Mouse (Mus musculus) hindbrain, embryonic 11.5 days (tissue): Measurements from ENCODE around the gene Eng. TPM values are rescaled to one million over a fixed set of nuclear protein-coding genes. Genes with fewer than 3 reads are reported as not detected.

Source experiments
- ATAC-seq: fragments of 200-750 bp; cut with Nextera tagmentation; 2 replicates; pipeline ENCODE4 v1.8.0; 2017; ENCODE audit warnings: mild to moderate bottlenecking, moderate TSS enrichment, moderate library complexity; ENCODE audit not compliant: low FRiP score
- DNase-seq: peaks from one replicate; pipeline ENCODE4 v3.0.0-alpha.2; 2015; ENCODE audit warnings: low spot score
- H3K27ac ChIP-seq: fragments of 300-500 bp; sonication (generic); 2 replicates; pipeline ENCODE4 v1.5.1; 2014; ENCODE audit warnings: mild to moderate bottlenecking, low read depth, low read length
- H3K27me3 ChIP-seq: fragments of 300-500 bp; sonication (generic); 2 replicates; pipeline ENCODE4 v1.6.1; 2014; ENCODE audit warnings: mild to moderate bottlenecking, low read length, moderate library complexity, mixed read lengths; ENCODE audit not compliant: control insufficient read depth, insufficient read depth
- H3K36me3 ChIP-seq: fragments of 300-500 bp; sonication (generic); 2 replicates; pipeline ENCODE4 v1.6.1; 2014; ENCODE audit warnings: mild to moderate bottlenecking, low read length, moderate library complexity, mixed read lengths; ENCODE audit not compliant: control insufficient read depth, insufficient read depth
- H3K4me1 ChIP-seq: fragments of 300-500 bp; sonication (generic); replicated peaks from 2 replicates; pipeline ENCODE4 v1.6.1; 2014; ENCODE audit warnings: low read length, mixed read lengths; ENCODE audit not compliant: control insufficient read depth, insufficient read depth
- H3K4me2 ChIP-seq: fragments of 300-500 bp; sonication (generic); replicated peaks from 2 replicates; pipeline ENCODE4 v1.6.1; 2014; ENCODE audit warnings: mild to moderate bottlenecking, low read depth, low read length
- H3K4me3 ChIP-seq: fragments of 300-500 bp; sonication (generic); 2 replicates; pipeline ENCODE4 v1.5.1; 2014; ENCODE audit warnings: low read depth, low read length
- H3K9ac ChIP-seq: fragments of 300-500 bp; sonication (generic); 2 replicates; pipeline ENCODE4 v1.6.1; 2014; ENCODE audit warnings: low read depth, low read length
- H3K9me3 ChIP-seq: fragments of 300-500 bp; sonication (generic); 2 replicates; pipeline ENCODE4 v1.6.1; 2016; ENCODE audit warnings: low read length; ENCODE audit not compliant: control insufficient read depth
- WGBS: fragments of 180-500 bp; shearing (Covaris S2); extraction: QIAGEN DNeasy Blood & Tissue Kit; methylation state at CpG from one replicate; pipeline ENCODE4 v1.1.7; 2014; 5-methylcytosine and 5-hydroxymethylcytosine counted together
- polyA plus RNA-seq: library from polyadenylated mRNA; unstranded; fragments of >200 nt; fragmentation: Nextera tagmentation; extraction: Ambion mirVana; gene quantifications from 2 replicates; pipeline ENCODE4 v1.2.1, GENCODE M21; 2014

The Eng gene
- polyA plus RNA-seq, 1 experiment from 2014 or later, result 23.1 TPM

GRCm38 (mm10) chr2:32693823-32694411 is 47.5 kb downstream of the Eng start:
- H3K4me3 ChIP-seq, result peak overlapping the region; percentile 68
- under 1% methylated on average over 51 of the region's 51 CpGs for WGBS
- DNase-seq (peak; percentile 98), ATAC-seq (peak; percentile 98)
- peaks cover 2% of the 10 kb centered on the region; the same call in 1 of the 2 replicates for H3K4me1 ChIP-seq
- no peaks in the 10 kb centered on the region for H3K9me3 ChIP-seq
- peak overlapping the region; percentile 88 for H3K4me2 ChIP-seq
- H3K27me3 ChIP-seq, result no peaks in the 10 kb centered on the region
- no peaks in the 10 kb centered on the region for H3K36me3 ChIP-seq
- peak overlapping the region; percentile 80 for H3K9ac ChIP-seq
- peak overlapping the region; percentile 56 for H3K27ac ChIP-seq

DNA sequence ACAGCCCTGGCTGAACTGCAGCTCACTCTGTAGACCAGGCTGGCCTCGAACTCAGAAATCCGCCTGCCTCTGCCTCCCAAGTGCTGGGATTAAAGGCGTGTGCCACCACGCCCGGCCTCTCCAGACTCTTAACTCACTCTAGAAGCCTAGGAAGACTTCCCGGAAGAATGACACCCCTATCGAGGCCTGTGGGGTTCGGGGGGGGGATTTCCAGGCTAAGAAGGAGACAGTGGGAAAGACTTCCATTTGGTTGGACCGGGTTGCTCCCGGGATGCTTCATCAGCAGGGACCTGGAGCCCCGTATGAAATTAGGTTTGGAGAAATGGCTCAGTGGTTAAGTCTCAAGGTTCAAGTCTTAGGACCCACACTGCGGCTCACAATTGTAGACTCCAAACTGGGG is 48.3 kb downstream of the Eng start:
- Histone ChIP-seq H3K9ac (0 out of 2 replicates have a peak overlapping the region, but pooled peaks have one; percentile 28), H3K36me3 (no peaks in the 10 kb centered on the region), H3K4me3 (peak overlapping the region; percentile 68; the same call in 1 of the 2 replicates), H3K27ac (no peak overlapping the region), H3K9me3 (no peaks in the 10 kb centered on the region), H3K4me1 (peaks cover 2% of the 10 kb centered on the region; the same call in 1 of the 2 replicates), H3K27me3 (no peaks in the 10 kb centered on the region), H3K4me2 (peak overlapping the region; percentile 88; the same call in 1 of the 2 replicates)
- 91% methylated on average over 12 of the region's 12 CpGs for WGBS
- DNase-seq (no peak), ATAC-seq (no peak)

DNA sequence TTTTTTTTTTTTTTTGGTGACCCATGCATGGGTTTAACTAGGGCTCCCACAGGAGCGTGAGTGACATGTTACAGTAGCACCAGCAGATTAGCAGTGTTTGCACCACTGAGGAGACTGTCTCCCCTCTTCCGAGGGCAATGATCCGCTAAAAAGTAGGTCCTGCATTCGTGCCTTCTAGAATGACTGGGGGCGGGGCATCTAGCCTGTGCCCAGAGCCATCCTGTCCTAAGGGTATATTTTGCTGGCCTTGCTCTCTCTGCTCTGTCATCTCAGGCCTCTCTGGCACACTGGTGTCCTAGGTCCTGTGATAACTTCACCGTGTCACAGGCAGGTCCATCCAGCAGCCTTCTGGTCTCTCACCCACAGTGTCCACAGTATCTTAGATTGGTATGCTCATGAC is 53.3 kb downstream of the Eng start:
- DNase-seq (no peak), ATAC-seq (no peak)
- Histone ChIP-seq H3K9ac (no peak overlapping the region), H3K36me3 (no peaks in the 10 kb centered on the region), H3K9me3 (no peaks in the 10 kb centered on the region), H3K4me3 (no peak overlapping the region), H3K4me2 (no peak overlapping the region), H3K4me1 (no peaks in the 10 kb centered on the region), H3K27ac (no peak overlapping the region), H3K27me3 (no peaks in the 10 kb centered on the region)
- 84% methylated on average over 6 of the region's 6 CpGs for WGBS

- Histone ChIP-seq H3K9me3 (no peaks in the 10 kb centered on the region), H3K9ac (no peak overlapping the region), H3K27ac (no peak overlapping the region), H3K36me3 (no peaks in the 10 kb centered on the region), H3K4me2 (no peak overlapping the region), H3K4me3 (no peak overlapping the region), H3K27me3 (no peaks in the 10 kb centered on the region), H3K4me1 (no peaks in the 10 kb centered on the region)
- WGBS, result 89% methylated on average over 14 of the region's 14 CpGs
- DNase-seq, result no peak
- ATAC-seq, result no peak
Observed at GRCm38 (mm10) chr2:32700966-32701743, 54.8 kb downstream of the Eng start.

GRCm38 (mm10) chr2:32703046-32703445 is 56.7 kb downstream of the Eng start:
- Histone ChIP-seq H3K9me3 (no peaks in the 10 kb centered on the region), H3K9ac (no peak overlapping the region), H3K27ac (no peak overlapping the region), H3K4me3 (no peak overlapping the region), H3K4me1 (no peaks in the 10 kb centered on the region), H3K36me3 (peaks cover 1% of the 10 kb centered on the region; the same call in 1 of the 2 replicates), H3K4me2 (no peak overlapping the region), H3K27me3 (no peaks in the 10 kb centered on the region)
- WGBS, result 92% methylated on average over 8 of the region's 8 CpGs
- DNase-seq (no peak), ATAC-seq (no peak)

GRCm38 (mm10) chr2:32704021-32704421 is 57.6 kb downstream of the Eng start, which contains the start of gene Fpgs:
Gene Fpgs (minus strand): TSS chr2:32704145.
- 82% methylated on average over 2 of the region's 2 CpGs for WGBS
- H3K9ac ChIP-seq, result no peak within 1 kb of the TSS

DNA sequence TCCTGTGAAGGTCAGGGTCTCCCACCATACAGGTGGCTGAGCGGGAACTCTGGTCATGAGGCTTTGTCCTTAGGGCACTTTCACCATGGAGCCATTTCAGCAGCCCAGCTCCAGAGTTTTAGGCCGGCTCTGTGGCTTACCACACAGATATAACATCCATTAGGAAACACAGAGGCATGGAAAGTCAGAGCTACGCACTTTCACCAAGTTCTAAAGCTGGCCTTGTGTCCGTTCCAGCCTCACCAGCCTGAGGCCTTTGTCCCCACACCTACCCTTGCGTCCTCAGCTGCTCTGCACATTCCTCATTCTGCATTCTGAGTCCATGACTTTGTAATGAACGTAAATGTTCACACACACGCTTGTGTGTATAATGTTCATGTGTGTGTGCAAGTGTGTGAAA is 58.6 kb downstream of the Eng start:
- Histone ChIP-seq H3K4me2 (no peak overlapping the region), H3K27me3 (no peaks in the 10 kb centered on the region), H3K9me3 (no peaks in the 10 kb centered on the region), H3K36me3 (peaks cover 7% of the 10 kb centered on the region), H3K27ac (no peak overlapping the region), H3K4me1 (no peaks in the 10 kb centered on the region), H3K4me3 (no peak overlapping the region), H3K9ac (no peak overlapping the region)
- 96% methylated on average over 7 of the region's 7 CpGs for WGBS
- ATAC-seq (no peak), DNase-seq (no peak)

More at GRCm38 (mm10) chr2:32704021-32704421, 57.6 kb downstream of the Eng start, which contains the start of gene Fpgs:
- H3K36me3 ChIP-seq, result peaks cover 3% of the 10 kb centered on the region
- no peaks in the 10 kb centered on the region for H3K9me3 ChIP-seq
- DNase-seq, result no peak
- H3K4me1 ChIP-seq, result no peaks in the 10 kb centered on the region
- no peak within 1 kb of the TSS for H3K27ac ChIP-seq
- no peaks in the 10 kb centered on the region for H3K27me3 ChIP-seq
- H3K4me3 ChIP-seq, result no peak within 1 kb of the TSS
- no peak for ATAC-seq
- no peak within 1 kb of the TSS for H3K4me2 ChIP-seq

GRCm38 (mm10) chr2:32706971-32707370 is 60.6 kb downstream of the Eng start:
- H3K4me2 ChIP-seq, result no peak overlapping the region
- no peak overlapping the region for H3K4me3 ChIP-seq
- H3K9me3 ChIP-seq, result no peaks in the 10 kb centered on the region
- no peak overlapping the region for H3K27ac ChIP-seq
- DNase-seq, result no peak
- no peak for ATAC-seq
- H3K36me3 ChIP-seq, result peaks cover 7% of the 10 kb centered on the region
- 92% methylated on average over 6 of the region's 6 CpGs for WGBS
- H3K4me1 ChIP-seq, result peaks cover 5% of the 10 kb centered on the region; the same call in 1 of the 2 replicates
- H3K9ac ChIP-seq, result no peak overlapping the region
- H3K27me3 ChIP-seq, result no peaks in the 10 kb centered on the region
